Mouse (Mus musculus) lung, embryonic 16.5 days (tissue): ENCODE measurements around the gene Apoa2. TPM values are rescaled to one million over a fixed set of nuclear protein-coding genes. Genes with fewer than 3 reads are reported as not detected.

Experiments
- ATAC-seq: fragments of 200-750 bp; cut with Nextera tagmentation; 2 replicates; pipeline ENCODE4 v1.8.0; 2017; ENCODE audit warnings: low read depth, mild to moderate bottlenecking, moderate library complexity
- H3K27ac ChIP-seq: fragments of 300-500 bp; sonication (generic); 2 replicates; pipeline ENCODE4 v1.5.1; 2014; ENCODE audit warnings: mild to moderate bottlenecking, control low read depth, low read length
- H3K27me3 ChIP-seq: fragments of 300-500 bp; sonication (generic); 2 replicates; pipeline ENCODE4 v1.6.1; 2014; ENCODE audit warnings: low read depth, low read length, mixed read lengths; ENCODE audit not compliant: control insufficient read depth, insufficient read depth
- H3K36me3 ChIP-seq: fragments of 300-500 bp; sonication (generic); 2 replicates; pipeline ENCODE4 v1.6.1; 2014; ENCODE audit warnings: low read length; ENCODE audit not compliant: control insufficient read depth, insufficient read depth
- H3K4me1 ChIP-seq: fragments of 300-500 bp; sonication (generic); replicated peaks from 2 replicates; pipeline ENCODE4 v1.6.1; 2014; ENCODE audit warnings: low read length, mixed read lengths; ENCODE audit not compliant: control insufficient read depth, insufficient read depth
- H3K4me2 ChIP-seq: fragments of 300-500 bp; sonication (generic); 2 replicates; pipeline ENCODE4 v1.6.1; 2014; ENCODE audit warnings: low read depth, low read length, control low read depth
- H3K4me3 ChIP-seq: fragments of 300-500 bp; sonication (generic); 2 replicates; pipeline ENCODE4 v1.5.1; 2014; ENCODE audit warnings: mild to moderate bottlenecking, low read length, control low read depth
- H3K9ac ChIP-seq: fragments of 300-500 bp; sonication (generic); 2 replicates; pipeline ENCODE4 v1.6.1; 2014; ENCODE audit warnings: low read length, control low read depth
- H3K9me3 ChIP-seq: fragments of 300-500 bp; sonication (generic); 2 replicates; pipeline ENCODE4 v1.6.1; 2016; ENCODE audit warnings: low read length; ENCODE audit not compliant: control insufficient read depth
- WGBS: fragments of 180-500 bp; shearing (Covaris S2); extraction: QIAGEN DNeasy Blood & Tissue Kit; methylation state at CpG from one replicate; pipeline ENCODE4 v1.1.7; 2014; 5-methylcytosine and 5-hydroxymethylcytosine counted together
- polyA plus RNA-seq: library from polyadenylated mRNA; unstranded; fragments of >200 nt; fragmentation: Nextera tagmentation; extraction: Ambion mirVana; gene quantifications from 2 replicates; pipeline ENCODE4 v1.2.1, GENCODE M21; 2015

Apoa2 gene
- polyA plus RNA-seq, 1 experiment from 2014 or later: 13.3 TPM

DNA sequence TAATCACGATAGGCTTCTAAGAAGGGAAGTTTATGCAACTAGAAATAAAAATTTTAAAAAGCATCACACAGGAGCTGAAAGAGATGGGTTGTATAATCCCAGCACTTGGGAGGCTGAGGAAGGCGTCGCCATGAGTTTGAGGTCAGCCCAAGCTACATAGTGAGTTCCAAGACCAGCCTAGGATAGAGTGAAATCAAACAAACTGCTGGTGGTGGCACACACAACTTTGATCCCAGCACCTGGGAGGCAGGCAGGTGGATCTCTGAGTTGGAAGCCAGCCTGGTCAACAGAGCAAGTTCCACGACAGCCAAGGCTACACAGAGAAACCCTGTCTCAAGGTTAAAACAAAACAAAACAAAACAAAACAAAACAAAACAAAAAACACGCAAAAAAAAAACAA lies 7.5 kb downstream of the Apoa2 start:
- no peak overlapping the region for H3K4me3 ChIP-seq
- no peak overlapping the region for H3K9ac ChIP-seq
- H3K4me1 ChIP-seq: no peaks in the 10 kb centered on the region
- H3K9me3 ChIP-seq: no peaks in the 10 kb centered on the region
- ATAC-seq: no peak
- WGBS: 79% methylated on average over 5 of the region's 5 CpGs
- no peak overlapping the region for H3K27ac ChIP-seq
- H3K36me3 ChIP-seq: peaks cover 29% of the 10 kb centered on the region
- no peaks in the 10 kb centered on the region for H3K27me3 ChIP-seq
- no peak overlapping the region for H3K4me2 ChIP-seq

DNA sequence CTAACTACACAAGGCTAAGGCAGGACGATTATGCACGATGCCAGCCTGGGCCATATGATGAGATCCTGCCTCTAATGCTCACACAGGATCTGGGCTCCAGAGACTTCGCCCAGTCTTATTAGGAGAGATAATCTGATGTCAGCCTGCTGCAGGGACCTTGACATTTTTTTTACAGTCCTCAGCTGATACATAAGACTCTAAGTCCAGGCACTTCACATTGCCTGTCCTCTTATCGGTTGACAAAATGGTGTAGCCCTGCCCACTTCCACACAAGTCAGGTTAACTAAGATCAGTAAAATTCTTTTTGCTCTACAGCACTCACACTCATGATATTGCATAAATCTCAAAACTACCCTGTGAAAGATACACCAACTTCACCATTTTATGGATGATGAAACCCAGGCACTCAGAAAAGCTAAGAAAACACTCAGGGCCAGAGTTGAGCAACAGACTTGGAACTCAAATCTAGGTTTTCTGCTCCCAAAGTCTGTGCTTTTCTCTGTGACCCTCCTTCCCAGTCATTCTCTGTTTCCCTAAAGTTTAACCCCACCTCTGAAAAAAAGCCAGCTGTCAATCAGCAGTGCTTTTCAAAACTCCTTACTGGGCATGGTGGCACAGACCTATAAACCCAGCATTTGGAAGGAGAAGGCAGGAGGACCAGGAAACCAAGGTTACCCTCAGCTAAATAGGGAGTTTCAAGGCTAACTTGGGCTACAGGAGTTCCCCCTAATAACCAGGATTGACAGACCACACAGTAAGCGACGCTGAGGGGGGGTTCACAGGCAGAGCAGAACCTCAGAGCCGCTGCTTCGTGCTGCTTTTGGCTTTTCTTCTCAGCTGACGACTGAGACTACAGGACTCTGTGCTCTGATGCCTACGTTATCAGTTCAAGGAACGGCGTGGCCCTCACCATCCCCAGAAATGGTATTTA lies 8.2 kb downstream of the Apoa2 start:
- Histone ChIP-seq H3K4me2 (no peak overlapping the region), H3K4me3 (no peak overlapping the region), H3K27me3 (no peaks in the 10 kb centered on the region), H3K9me3 (no peaks in the 10 kb centered on the region), H3K36me3 (peaks cover 35% of the 10 kb centered on the region), H3K9ac (no peak overlapping the region), H3K27ac (peak overlapping the region; percentile 32), H3K4me1 (no peaks in the 10 kb centered on the region)
- no peak for ATAC-seq
- 83% methylated on average over 12 of the region's 12 CpGs for WGBS

DNA sequence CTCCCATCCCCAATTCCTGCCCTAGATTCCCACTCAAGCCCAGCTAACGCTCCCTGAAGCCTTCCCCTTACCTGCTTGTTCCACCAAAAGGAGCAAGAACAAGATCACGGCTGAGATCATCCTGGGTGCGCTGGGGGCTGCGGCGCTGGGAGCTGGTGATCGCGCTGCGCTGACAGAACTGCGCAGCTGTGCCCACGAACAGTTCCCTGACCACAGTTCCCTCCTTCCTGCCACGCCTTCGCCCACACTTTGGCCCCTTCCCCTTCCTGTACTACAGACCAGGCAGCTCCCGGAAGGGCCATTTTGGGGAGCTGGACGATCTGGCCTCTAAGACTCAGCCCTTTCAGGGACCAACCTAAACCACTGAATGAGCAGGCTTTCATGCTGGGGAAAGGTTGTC lies 9.3 kb downstream of the Apoa2 start, which contains the start of gene Fcer1g:
Gene Fcer1g, minus strand, starts transcription at position 240 of the 400 bp plus-strand sequence.
- H3K27me3 ChIP-seq: no peaks in the 10 kb centered on the region
- no peak; the same call in 1 of the 2 replicates for ATAC-seq
- H3K9ac ChIP-seq: no peak within 1 kb of the TSS
- peaks cover 45% of the 10 kb centered on the region for H3K36me3 ChIP-seq
- H3K4me3 ChIP-seq: no peak within 1 kb of the TSS
- H3K27ac ChIP-seq: peak within 1 kb of the TSS; percentile 32
- 91% methylated on average over 14 of the region's 14 CpGs for WGBS
- H3K9me3 ChIP-seq: no peaks in the 10 kb centered on the region
- H3K4me2 ChIP-seq: no peak within 1 kb of the TSS
- no peaks in the 10 kb centered on the region for H3K4me1 ChIP-seq

DNA sequence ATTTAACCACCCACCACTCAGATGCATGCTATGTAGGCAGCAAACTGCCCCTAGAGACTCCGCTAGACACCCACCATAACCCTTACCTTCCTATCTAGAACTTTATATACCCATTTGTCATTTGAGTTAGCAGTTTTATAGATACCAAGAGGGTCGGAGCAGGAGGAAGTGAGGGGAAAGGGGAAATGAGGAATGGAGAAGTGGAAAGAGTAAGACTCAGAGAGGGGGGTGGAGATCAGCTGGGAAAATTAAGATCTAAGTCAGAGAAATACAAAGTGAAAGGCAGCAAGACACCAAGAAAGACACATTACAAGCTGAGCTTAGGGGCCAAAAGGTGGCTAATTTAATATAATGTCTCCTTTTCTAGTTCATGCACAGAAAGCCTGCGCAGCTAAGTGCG lies 9.7 kb downstream of the Apoa2 start:
- H3K27ac ChIP-seq: no peak overlapping the region

DNA sequence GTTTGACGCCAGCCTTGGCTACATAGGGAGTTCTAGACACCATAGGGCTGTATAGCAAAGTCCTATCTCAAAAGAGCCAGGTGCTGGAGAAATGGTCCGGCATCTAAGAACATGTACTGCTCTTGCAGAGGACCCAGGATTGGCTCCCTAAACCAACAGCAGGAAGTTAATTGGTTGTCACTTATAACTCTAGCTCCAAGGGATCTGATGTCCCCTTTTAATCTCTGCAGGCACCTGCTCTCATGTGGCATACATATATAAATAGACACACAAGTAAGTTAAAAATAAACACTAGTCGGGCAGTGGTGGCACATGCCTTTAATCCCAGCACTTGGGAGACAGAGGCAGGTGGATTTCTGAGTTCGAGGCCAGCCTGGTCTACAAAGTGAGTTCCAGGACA lies 10.9 kb downstream of the Apoa2 start:
- WGBS: 84% methylated on average over 4 of the region's 4 CpGs
- Histone ChIP-seq H3K4me2 (no peak overlapping the region), H3K36me3 (peaks cover 52% of the 10 kb centered on the region), H3K27ac (no peak overlapping the region), H3K9me3 (no peaks in the 10 kb centered on the region), H3K9ac (no peak overlapping the region), H3K4me3 (no peak overlapping the region), H3K4me1 (no peaks in the 10 kb centered on the region), H3K27me3 (no peaks in the 10 kb centered on the region)
- no peak for ATAC-seq

More for the DNA sequence above, 9.7 kb downstream of the Apoa2 start:
- Histone ChIP-seq H3K36me3 (peaks cover 47% of the 10 kb centered on the region), H3K27me3 (no peaks in the 10 kb centered on the region), H3K4me1 (no peaks in the 10 kb centered on the region), H3K9me3 (no peaks in the 10 kb centered on the region), H3K4me2 (no peak overlapping the region), H3K4me3 (no peak overlapping the region), H3K9ac (no peak overlapping the region)
- ATAC-seq: no peak
- 84% methylated on average over 4 of the region's 4 CpGs for WGBS

DNA sequence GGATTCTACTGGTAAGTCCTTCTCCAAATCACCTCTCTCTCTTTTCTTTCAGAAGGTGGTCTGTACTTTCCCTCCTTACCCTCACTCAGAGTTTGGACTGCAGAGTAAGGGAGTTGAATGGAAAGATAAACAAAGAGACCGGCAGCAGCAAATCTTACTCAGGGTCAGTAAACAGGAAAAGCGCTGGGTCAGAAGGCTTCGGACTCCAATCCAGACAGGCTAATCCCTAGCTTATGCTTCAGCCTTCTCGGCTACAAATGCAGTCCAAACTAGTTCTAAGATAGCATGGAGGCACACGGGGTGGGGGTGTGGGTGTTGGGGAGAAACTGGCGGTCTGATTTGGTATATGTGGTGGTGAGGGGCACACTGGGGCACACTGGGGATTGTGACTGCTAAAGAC lies 12.6 kb downstream of the Apoa2 start:
- ATAC-seq: no peak
- H3K27me3 ChIP-seq: no peaks in the 10 kb centered on the region
- H3K4me3 ChIP-seq: no peak overlapping the region
- H3K4me1 ChIP-seq: no peaks in the 10 kb centered on the region
- no peaks in the 10 kb centered on the region for H3K9me3 ChIP-seq
- H3K9ac ChIP-seq: no peak overlapping the region
- H3K27ac ChIP-seq: no peak overlapping the region
- peaks cover 60% of the 10 kb centered on the region for H3K36me3 ChIP-seq
- no peak overlapping the region for H3K4me2 ChIP-seq
- WGBS: 65% methylated on average over 6 of the region's 6 CpGs

DNA sequence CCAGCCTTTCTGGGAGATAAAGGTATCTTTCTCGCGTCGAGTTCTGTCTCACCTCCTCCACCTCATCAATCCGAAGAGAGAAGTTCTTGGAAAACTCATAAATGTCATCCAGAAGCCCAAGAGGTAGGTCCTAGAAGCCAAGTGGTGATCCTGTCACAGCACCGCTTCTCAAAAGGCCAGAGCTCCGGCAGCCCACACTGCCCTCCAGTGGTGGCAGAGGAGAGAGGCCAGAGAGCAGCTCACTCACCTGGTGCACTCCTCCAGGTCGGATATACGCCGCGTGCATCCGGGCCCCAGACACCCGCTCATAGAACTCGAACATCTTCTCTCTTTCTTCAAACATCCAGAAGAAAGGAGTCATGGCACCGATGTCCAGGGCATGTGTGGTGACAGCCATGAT lies 13.6 kb downstream of the Apoa2 start:
- Histone ChIP-seq H3K9me3 (no peaks in the 10 kb centered on the region), H3K36me3 (peaks cover 69% of the 10 kb centered on the region), H3K4me3 (no peak overlapping the region), H3K4me1 (no peaks in the 10 kb centered on the region), H3K4me2 (no peak overlapping the region), H3K9ac (no peak overlapping the region), H3K27ac (no peak overlapping the region), H3K27me3 (no peaks in the 10 kb centered on the region)
- 62% methylated on average over 14 of the region's 14 CpGs for WGBS
- ATAC-seq: no peak

DNA sequence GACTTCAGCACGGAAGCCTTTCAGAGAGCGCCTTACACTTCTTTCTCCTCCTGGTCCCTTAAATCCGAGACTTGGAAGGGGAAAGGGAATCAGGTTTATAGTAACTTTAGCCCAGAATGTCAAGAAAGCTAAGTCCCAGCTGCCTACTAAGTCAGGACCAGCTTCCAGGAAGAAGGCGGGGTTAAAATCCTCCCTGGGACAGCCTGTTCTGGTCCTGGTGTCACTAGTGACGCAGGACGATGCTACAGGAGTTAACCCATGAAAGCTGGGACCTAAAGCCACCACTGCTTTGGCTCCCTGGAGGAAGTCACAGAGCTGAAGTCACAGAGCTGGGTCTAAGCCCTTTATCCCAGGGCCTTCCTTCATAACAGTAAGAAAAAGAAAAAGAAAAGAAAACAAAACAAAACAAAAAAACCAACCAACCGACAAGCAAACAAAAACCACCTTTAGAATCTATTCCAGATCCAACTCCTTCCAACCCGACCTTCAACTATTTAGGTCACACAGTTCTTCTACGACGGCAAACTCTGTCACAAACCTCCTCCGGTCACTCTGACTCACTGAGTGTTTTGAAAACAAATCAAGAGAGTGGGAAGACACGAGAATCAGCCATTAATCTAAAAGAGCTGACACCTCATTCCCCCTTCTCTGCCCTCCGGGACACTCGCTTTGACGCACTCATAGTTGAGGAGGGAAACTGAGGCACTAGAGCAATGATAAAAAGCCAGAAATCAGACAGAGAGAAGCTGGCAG lies 15.3 kb downstream of the Apoa2 start:
- no peak for ATAC-seq
- Histone ChIP-seq H3K4me1 (no peaks in the 10 kb centered on the region), H3K27me3 (no peaks in the 10 kb centered on the region), H3K36me3 (peaks cover 72% of the 10 kb centered on the region), H3K9me3 (no peaks in the 10 kb centered on the region), H3K4me3 (no peak overlapping the region), H3K27ac (no peak overlapping the region), H3K9ac (no peak overlapping the region), H3K4me2 (no peak overlapping the region)
- WGBS: 65% methylated on average over 15 of the region's 15 CpGs

DNA sequence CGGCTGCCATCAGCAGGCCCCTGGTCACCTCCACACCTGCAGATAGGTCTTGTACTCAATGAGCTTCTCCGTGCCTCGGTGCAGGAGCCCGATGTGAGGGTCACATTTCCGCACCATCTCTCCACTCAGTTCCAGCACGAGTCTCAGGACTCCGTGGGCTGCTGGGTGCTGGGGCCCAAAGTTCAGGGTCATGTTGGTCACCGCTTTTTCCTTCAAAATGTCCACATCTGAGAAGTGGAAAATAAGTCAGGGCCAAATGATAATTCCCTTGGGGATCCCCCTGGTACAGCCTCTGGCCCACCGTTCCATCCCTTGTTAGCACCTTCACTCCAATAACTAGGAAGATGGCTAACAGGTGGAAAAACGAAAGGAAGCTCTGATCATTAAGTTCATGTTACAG lies 16.1 kb downstream of the Apoa2 start:
- no peak for ATAC-seq
- WGBS: 88% methylated on average over 10 of the region's 10 CpGs

More for the DNA sequence above, 16.1 kb downstream of the Apoa2 start:
- H3K9me3 ChIP-seq: no peaks in the 10 kb centered on the region
- no peak overlapping the region for H3K27ac ChIP-seq
- no peak overlapping the region for H3K4me2 ChIP-seq
- no peak overlapping the region for H3K4me3 ChIP-seq
- peaks cover 65% of the 10 kb centered on the region for H3K36me3 ChIP-seq
- H3K4me1 ChIP-seq: peaks cover 5% of the 10 kb centered on the region
- H3K27me3 ChIP-seq: no peaks in the 10 kb centered on the region
- no peak overlapping the region for H3K9ac ChIP-seq
